Mouse (Mus musculus) gastrocnemius, postnatal 10 days (tissue): ENCODE results near the gene Arhgef12. TPM values are rescaled to one million over a fixed set of nuclear protein-coding genes. Genes with fewer than 3 reads are reported as not detected.

Experiments used
- DNase-seq: peaks from one replicate; pipeline ENCODE4 v3.0.0; 2021; ENCODE audit warnings: mixed read lengths
- total RNA-seq, 2 experiments: library from RNA; stranded (reverse); gene quantifications; 2 replicates each; pipeline ENCODE4 v1.2.3; 2021

Arhgef12 gene
- total RNA-seq, 2 experiments from 2014 or later, result 49.6 to 54.5 TPM

DNA sequence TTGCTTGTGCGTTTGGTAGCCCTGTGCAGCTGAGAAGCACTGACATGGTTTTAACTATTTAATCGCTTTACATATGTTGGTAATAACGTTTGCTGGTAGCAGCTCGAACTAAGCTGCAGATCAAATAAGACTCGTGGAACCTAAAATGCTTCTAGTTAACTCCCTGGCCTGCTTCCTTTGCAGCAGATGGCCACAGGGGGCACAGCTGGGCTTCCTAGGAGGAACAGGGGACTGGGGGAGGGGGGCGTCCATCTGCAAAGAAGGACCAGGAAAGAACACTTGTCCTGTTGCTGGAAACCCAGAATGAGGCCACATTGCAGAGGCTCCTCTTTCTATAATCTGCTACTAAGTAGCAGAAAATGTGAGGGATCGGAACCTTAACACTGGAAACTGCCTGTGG is 186.8 kb downstream of the Arhgef12 start:
- no peak for DNase-seq

DNA sequence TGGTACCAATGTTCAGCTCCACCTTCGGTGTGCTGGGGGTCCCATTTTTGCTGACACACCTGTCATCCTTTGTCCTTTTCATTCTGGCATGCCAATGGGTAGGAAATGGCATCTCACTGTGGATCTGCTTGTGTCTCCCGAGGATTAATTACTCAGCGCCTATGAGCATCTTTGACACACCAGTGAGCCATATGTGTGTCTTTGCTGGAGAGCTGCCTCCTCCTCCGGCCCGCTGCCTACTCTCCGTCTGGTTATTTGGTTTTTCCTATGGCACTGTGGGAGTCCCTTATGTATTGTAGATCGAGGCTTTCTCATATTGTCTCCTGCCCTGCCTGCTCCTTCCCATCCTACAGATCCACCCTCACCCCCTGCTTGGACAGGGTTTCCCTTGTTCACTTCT is 189.1 kb downstream of the Arhgef12 start:
- DNase-seq, result no peak

Other genes starting within 250 kb of the Arhgef12 start
- under 1 TPM; 0.52 to 0.56 TPM for gene Grik4, start 162.7 kb downstream of the Arhgef12 start, total RNA-seq
- 1 to 10 TPM; 1.3 to 3.0 TPM for gene Tmem136, start 9.3 kb upstream of the Arhgef12 start, total RNA-seq
- under 1 TPM in 1 of 2 experiments, not detected in 1; 0.09 TPM for gene Pou2f3, start 103.1 kb upstream of the Arhgef12 start, total RNA-seq
- gene Oaf, start 132.7 kb upstream of the Arhgef12 start, total RNA-seq, result 10 to 100 TPM; 26.2 to 34.2 TPM
- under 1 TPM; 0.12 to 0.16 TPM for gene Trim29, start 203.6 kb upstream of the Arhgef12 start, total RNA-seq